Mouse (Mus musculus) limb, embryonic 11.5 days (tissue): ENCODE results near the gene Dus1l. TPM values are rescaled to one million over a fixed set of nuclear protein-coding genes. Genes with fewer than 3 reads are reported as not detected.
A peak's percentile ranks its signal among the peaks of the same experiment; 100 is the strongest.
"Not testable (repeated sequence)": the region's sequence is repeated elsewhere in the genome, so short reads cannot be mapped to it uniquely, and the experiment has no call there.

Experiments used
- ATAC-seq: fragments of 200-750 bp; cut with Nextera tagmentation; 2 replicates; pipeline ENCODE4 v1.8.0; 2017; ENCODE audit warnings: low read depth; ENCODE audit not compliant: insufficient number of reproducible peaks, low FRiP score, low TSS enrichment
- DNase-seq: peaks from one replicate; pipeline ENCODE4 v3.0.0-alpha.2; 2015; ENCODE audit warnings: low spot score
- H3K27ac ChIP-seq: fragments of 300-500 bp; sonication (generic); replicated peaks from 2 replicates; pipeline ENCODE4 v1.5.1; 2014; ENCODE audit warnings: low read depth, mild to moderate bottlenecking, low read length
- H3K27me3 ChIP-seq: fragments of 300-500 bp; sonication (generic); 2 replicates; pipeline ENCODE4 v1.6.1; 2014; ENCODE audit warnings: mild to moderate bottlenecking, low read length, mixed read lengths; ENCODE audit not compliant: control insufficient read depth, insufficient read depth
- H3K36me3 ChIP-seq: fragments of 300-500 bp; sonication (generic); 2 replicates; pipeline ENCODE4 v1.6.1; 2014; ENCODE audit warnings: mild to moderate bottlenecking, low read length, moderate library complexity, mixed read lengths; ENCODE audit not compliant: control insufficient read depth, insufficient read depth
- H3K4me1 ChIP-seq: fragments of 300-500 bp; sonication (generic); 2 replicates; pipeline ENCODE4 v1.6.1; 2014; ENCODE audit warnings: low read length, mixed read lengths; ENCODE audit not compliant: control insufficient read depth, insufficient read depth
- H3K4me2 ChIP-seq: fragments of 300-500 bp; sonication (generic); 2 replicates; pipeline ENCODE4 v1.6.1; 2014; ENCODE audit warnings: low read depth, mild to moderate bottlenecking, moderate library complexity; ENCODE audit not compliant: severe bottlenecking
- H3K4me3 ChIP-seq: fragments of 300-500 bp; sonication (generic); 2 replicates; pipeline ENCODE4 v1.5.1; 2014; ENCODE audit warnings: low read depth, low read length
- H3K9ac ChIP-seq: fragments of 300-500 bp; sonication (generic); 2 replicates; pipeline ENCODE4 v1.6.1; 2014; ENCODE audit warnings: mild to moderate bottlenecking, low read length
- H3K9me3 ChIP-seq: fragments of 300-500 bp; sonication (generic); 2 replicates; pipeline ENCODE4 v1.6.1; 2016; ENCODE audit warnings: low read length; ENCODE audit not compliant: control insufficient read depth
- WGBS: fragments of 180-500 bp; shearing (Covaris S2); extraction: QIAGEN DNeasy Blood & Tissue Kit; methylation state at CpG from one replicate; pipeline ENCODE4 v1.1.7; 2014; 5-methylcytosine and 5-hydroxymethylcytosine counted together
- polyA plus RNA-seq: library from polyadenylated mRNA; unstranded; fragments of >200 nt; fragmentation: Nextera tagmentation; extraction: Ambion mirVana; gene quantifications from 2 replicates; pipeline ENCODE4 v1.2.1, GENCODE M21; 2014

Dus1l gene
- polyA plus RNA-seq, 1 experiment from 2014 or later: 87.4 TPM

DNA sequence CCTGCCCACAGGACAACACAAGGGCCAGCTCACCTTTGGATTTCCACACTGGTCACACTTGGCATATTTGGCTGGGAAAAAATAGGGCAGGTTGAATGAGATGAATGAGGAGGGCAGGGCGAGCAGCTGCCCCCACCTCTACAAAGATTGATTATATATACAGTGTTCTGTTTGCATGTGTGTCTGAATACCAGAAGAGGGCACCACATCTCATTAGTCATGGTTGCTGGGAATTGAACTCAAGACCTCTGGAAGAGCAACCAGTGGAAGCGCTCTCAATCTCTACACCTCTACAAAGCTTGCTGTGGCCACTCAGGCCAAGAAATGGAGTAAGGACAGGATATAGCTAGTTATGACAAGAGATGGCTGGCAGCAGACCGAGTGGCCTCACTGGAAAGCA lies 6.4 kb downstream of the Dus1l start:
- Histone ChIP-seq H3K9me3 (no peaks in the 10 kb centered on the region), H3K4me2 (no peak overlapping the region), H3K27me3 (no peaks in the 10 kb centered on the region), H3K4me1 (peaks cover 6% of the 10 kb centered on the region; the same call in 1 of the 2 replicates), H3K36me3 (peaks cover 37% of the 10 kb centered on the region), H3K4me3 (no peak overlapping the region), H3K27ac (no peak overlapping the region), H3K9ac (no peak overlapping the region)
- DNase-seq (no peak), ATAC-seq (no peak)
- WGBS: 91% methylated on average over 3 of the region's 3 CpGs

DNA sequence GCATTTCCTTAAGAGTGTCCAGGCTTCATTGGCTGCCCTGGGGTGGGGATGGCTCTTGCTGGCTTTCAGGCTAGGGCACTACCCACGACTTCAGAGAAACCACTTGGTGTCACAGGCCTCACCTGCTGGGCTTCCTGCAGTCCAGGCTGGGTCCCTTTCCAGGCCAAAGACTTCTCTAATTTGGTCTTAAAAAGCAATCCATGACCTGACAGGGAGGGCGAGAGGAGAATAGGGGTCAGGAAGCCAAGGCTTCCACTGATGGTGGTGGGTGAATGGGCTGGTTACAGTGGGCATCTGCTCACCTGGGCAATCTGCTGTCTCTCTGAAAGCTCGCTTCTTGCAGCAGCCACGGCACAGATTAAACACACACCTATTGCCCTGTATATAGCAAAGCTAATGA lies 6.8 kb downstream of the Dus1l start:
- ATAC-seq: no peak
- Histone ChIP-seq H3K36me3 (peaks cover 37% of the 10 kb centered on the region), H3K4me3 (no peak overlapping the region), H3K27ac (no peak overlapping the region), H3K4me2 (no peak overlapping the region), H3K9me3 (no peaks in the 10 kb centered on the region), H3K9ac (no peak overlapping the region), H3K4me1 (peaks cover 7% of the 10 kb centered on the region; the same call in 1 of the 2 replicates), H3K27me3 (no peaks in the 10 kb centered on the region)
- DNase-seq: no peak
- WGBS: 84% methylated on average over 4 of the region's 4 CpGs

DNA sequence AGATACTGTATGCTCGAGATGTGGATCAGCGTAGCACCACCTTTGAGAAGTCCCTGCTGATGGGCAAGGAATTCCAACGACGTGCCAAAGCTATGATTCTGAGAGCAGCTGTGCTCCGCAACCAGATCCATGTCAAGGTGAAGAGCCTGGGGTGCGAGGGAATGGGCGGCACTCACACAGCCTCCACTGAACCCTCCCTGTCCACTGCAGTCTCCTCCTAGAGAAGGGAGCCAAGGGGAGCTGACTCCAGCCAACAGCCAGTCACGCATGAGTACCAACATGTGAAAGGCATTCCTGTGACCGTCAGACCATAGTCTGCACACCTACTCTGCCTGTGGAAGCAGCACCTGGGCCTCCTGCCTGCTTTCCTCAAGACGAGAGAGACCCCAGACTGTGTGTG lies 7.7 kb downstream of the Dus1l start:
- H3K9ac ChIP-seq, H3K9me3 ChIP-seq, H3K27me3 ChIP-seq, H3K4me3 ChIP-seq, ATAC-seq, H3K4me1 ChIP-seq, DNase-seq, H3K27ac ChIP-seq, H3K4me2 ChIP-seq: not testable (repeated sequence)
- H3K36me3 ChIP-seq: peaks cover 34% of the 10 kb centered on the region
- WGBS: 86% methylated on average over 9 of the region's 10 CpGs

DNA sequence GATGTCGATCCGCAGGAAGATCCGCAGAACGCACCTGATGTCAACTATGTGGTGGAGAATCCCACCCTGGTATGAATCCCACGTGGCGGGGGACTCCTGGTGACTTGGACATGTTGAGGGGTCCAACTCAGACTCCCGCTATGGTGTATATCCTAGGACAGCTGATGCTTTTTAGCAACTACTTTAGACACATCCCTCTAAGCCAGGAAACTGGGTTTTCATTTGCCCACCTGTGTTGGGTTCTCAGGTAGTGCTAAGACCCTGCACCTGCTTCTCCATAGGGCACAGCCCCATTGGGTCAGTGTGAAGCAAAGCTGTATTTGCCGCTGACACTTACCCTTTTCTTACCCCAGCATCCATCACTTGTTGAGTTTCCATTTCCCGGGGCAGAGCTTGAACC lies 11.1 kb downstream of the Dus1l start:
- Histone ChIP-seq H3K4me2 (peak overlapping the region; percentile 96), H3K9ac (peak overlapping the region; percentile 90), H3K4me3 (peak overlapping the region; percentile 96), H3K4me1 (peaks cover 12% of the 10 kb centered on the region), H3K36me3 (peaks cover 19% of the 10 kb centered on the region), H3K9me3 (no peaks in the 10 kb centered on the region), H3K27ac (no peak overlapping the region), H3K27me3 (no peaks in the 10 kb centered on the region)
- DNase-seq: no peak
- no peak for ATAC-seq
- WGBS: 38% methylated on average over 9 of the region's 9 CpGs

DNA sequence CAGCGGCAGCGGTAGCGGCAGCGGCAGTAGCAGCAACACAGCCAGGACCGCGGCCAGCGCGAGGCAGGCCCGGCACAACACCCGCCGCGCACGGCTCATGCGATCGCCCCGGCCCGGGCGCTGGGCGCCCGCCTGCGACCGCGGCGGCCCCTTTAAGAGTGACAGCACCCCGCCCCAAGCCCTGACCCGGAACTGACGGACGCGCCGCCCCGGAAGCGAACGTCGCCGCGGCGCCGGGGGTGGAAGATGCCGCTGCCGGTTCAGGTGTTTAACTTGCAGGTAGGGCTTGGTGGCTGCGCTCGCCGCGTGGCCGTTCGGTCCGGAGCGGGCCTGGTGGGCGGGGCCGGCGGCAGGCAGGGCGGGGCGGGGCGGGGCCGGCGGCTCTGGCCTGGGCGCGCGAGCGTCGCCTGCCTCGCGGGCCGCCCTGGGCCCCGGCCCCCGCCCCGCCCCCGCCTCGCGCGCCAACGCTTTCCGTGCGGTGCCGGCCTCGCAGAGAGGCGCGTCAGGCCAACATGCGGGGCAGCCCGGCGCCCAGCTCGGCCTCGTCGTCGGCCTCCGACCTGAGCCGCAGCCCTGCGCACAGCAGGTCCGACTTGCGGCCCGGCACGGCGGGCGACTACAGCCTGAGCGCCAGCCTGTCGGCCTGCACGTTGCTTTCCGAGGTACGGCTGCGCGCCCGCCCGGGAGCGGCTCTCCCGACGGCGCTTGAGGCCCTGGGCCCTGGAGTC lies 12.0 kb downstream of the Dus1l start, which contains the start of the genes Rfng and Gps1:
TSS of gene Rfng (minus strand) at position 144 of the 728 bp plus-strand sequence.
TSS of gene Gps1 (plus strand) at position 209 of the 728 bp plus-strand sequence.
- H3K36me3 ChIP-seq: peaks cover 10% of the 10 kb centered on the region
- no peaks in the 10 kb centered on the region for H3K27me3 ChIP-seq
- no peaks in the 10 kb centered on the region for H3K9me3 ChIP-seq
- peak within 1 kb of the TSS; percentile 96 for H3K4me2 ChIP-seq
- peak within 1 kb of the TSS; percentile 52 for H3K27ac ChIP-seq
- H3K4me1 ChIP-seq: peaks cover 12% of the 10 kb centered on the region
- peak within 1 kb of the TSS; percentile 96 for H3K4me3 ChIP-seq
- peak; percentile 63 for ATAC-seq
- DNase-seq: peak; percentile 85
- WGBS: under 1% methylated on average over 70 of the region's 107 CpGs
- peak within 1 kb of the TSS; percentile 90 for H3K9ac ChIP-seq

DNA sequence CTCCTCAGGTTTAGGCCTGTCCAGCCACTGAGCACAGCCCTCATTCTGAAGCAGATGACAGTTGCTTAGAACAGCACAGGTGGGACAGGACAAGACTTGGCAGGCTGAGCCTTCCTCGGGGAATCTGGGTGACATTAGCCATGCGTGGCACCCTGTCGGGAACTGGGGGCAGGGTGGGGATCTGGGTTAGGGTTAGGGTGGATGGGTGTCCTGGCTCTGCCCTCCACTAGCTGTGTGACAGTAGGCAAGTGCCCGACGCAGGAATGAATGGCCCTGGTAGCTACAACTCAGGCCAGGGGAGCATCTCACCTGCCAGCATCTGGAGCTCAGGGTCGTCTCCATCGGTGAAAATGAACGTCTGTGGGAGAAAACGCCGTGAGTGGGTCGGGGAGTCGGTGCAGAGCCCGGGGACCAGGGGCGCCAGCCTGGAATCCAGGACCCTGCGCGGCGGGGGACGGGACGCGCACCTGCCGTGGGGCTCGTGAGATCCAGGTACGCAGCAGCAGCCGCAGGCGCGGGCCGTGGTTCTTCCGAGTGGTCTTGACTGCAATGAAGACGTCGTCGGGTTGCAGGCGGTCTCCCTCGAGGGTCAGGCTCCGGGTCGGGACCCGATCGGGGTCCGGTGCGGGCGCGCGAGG lies 12.7 kb downstream of the Dus1l start:
- H3K4me1 ChIP-seq: peaks cover 12% of the 10 kb centered on the region
- no peak for ATAC-seq
- WGBS: 3% methylated on average over 35 of the region's 42 CpGs

DNA sequence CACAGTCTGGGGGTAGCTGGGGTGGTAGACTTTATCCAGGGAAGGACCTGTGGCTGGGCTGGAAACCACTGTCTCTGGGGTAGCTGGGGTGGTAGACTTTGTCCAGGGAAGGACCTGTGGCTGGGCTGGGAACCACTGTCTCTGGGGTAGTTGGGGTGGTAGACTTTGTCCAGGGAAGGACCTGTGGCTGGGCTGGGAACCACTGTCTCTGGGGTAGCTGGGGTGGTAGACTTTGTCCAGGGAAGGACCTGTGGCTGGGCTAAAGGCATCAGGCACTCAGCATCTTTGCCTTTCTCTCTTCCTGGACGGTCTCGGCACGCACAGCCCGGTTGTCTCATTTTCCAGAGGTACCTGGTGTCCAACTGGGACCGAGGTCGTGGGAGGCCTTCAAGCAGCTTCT lies 14.8 kb downstream of the Dus1l start:
- H3K9ac ChIP-seq: not testable (repeated sequence)

More for the DNA sequence above, 12.7 kb downstream of the Dus1l start:
- no peaks in the 10 kb centered on the region for H3K9me3 ChIP-seq
- H3K36me3 ChIP-seq: peaks cover 7% of the 10 kb centered on the region
- DNase-seq: peak; percentile 29
- no peaks in the 10 kb centered on the region for H3K27me3 ChIP-seq
- peak overlapping the region; percentile 96 for H3K4me3 ChIP-seq
- peak overlapping the region; percentile 90 for H3K9ac ChIP-seq
- peak overlapping the region; percentile 96 for H3K4me2 ChIP-seq
- no peak overlapping the region for H3K27ac ChIP-seq

DNA sequence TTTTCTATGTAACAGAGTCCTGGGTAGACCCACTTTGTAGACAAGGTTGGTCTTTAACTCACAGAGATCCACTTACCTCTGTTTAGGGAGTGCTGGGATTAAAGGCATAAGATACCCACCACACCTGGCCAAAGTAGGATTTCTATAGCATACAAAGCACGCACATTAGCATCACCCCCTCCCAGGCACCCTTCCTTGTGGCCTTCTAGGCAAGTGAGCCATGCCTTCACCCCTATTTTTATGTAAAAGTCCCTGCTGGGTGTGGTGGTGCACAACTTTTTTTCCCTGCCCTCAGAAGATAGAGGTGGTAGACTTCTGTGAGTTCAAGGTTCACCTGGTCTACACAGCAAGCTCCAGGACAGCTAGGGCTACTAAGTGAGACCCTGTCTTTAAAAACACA lies 16.3 kb downstream of the Dus1l start:
- Histone ChIP-seq H3K4me3 (no peak overlapping the region), H3K36me3 (no peaks in the 10 kb centered on the region; the same call in 1 of the 2 replicates), H3K27ac (no peak overlapping the region), H3K4me2 (no peak overlapping the region), H3K9ac (no peak overlapping the region), H3K4me1 (peaks cover 9% of the 10 kb centered on the region), H3K9me3 (no peaks in the 10 kb centered on the region), H3K27me3 (no peaks in the 10 kb centered on the region)
- ATAC-seq (no peak), DNase-seq (no peak)
- WGBS: 81% methylated on average over 1 of the region's 1 CpGs

More for the DNA sequence above, 14.8 kb downstream of the Dus1l start:
- not testable (repeated sequence) for H3K4me3 ChIP-seq, H3K9me3 ChIP-seq, DNase-seq, ATAC-seq, H3K4me2 ChIP-seq, H3K27ac ChIP-seq, H3K27me3 ChIP-seq, H3K36me3 ChIP-seq
- 96% methylated on average over 6 of the region's 6 CpGs for WGBS
- H3K4me1 ChIP-seq: peaks cover 13% of the 10 kb centered on the region
